Mouse (Mus musculus) gastrocnemius, adult 2 months (tissue): ENCODE results near the gene Prdx6b. TPM values are rescaled to one million over a fixed set of nuclear protein-coding genes. Genes with fewer than 3 reads are reported as not detected.
A peak's percentile ranks its signal among the peaks of the same experiment; 100 is the strongest.

Experiments used
- DNase-seq: peaks from one replicate; pipeline ENCODE4 v3.0.0; 2022
- H3K27ac ChIP-seq: fragments of 200-600 bp; 2 replicates; pipeline ENCODE4 v1.8.1; 2022; ENCODE audit warnings: mild to moderate bottlenecking
- H3K4me3 ChIP-seq: fragments of 200-600 bp; 2 replicates; pipeline ENCODE4 v1.8.1; 2022; ENCODE audit warnings: mild to moderate bottlenecking, moderate library complexity
- CTCF ChIP-seq: fragments of 200-600 bp; IDR thresholded peaks from 2 replicates; pipeline ENCODE4 v1.8.1; 2022; ENCODE audit warnings: antibody characterized with exemption, mild to moderate bottlenecking, moderate library complexity
- intact Hi-C: fragments of 180-260 bp; cut with DNase I; formaldehyde crosslinking; loops from one replicate; pipeline ENCODE4 v1.15.1; 2025
- long read RNA-seq, 2 experiments: library from polyadenylated mRNA; stranded (forward); transcript quantifications; one replicate each; pipeline ENCODE4 v2.0.0; 2021
- total RNA-seq, 2 experiments: library from RNA; stranded (reverse); gene quantifications; 2 replicates each; pipeline ENCODE4 v1.2.3; 2021

Gene Prdx6b
- not detected for total RNA-seq
- long read RNA-seq, experiment 1: 0 reads
- long read RNA-seq, experiment 2: 0 reads

DNA sequence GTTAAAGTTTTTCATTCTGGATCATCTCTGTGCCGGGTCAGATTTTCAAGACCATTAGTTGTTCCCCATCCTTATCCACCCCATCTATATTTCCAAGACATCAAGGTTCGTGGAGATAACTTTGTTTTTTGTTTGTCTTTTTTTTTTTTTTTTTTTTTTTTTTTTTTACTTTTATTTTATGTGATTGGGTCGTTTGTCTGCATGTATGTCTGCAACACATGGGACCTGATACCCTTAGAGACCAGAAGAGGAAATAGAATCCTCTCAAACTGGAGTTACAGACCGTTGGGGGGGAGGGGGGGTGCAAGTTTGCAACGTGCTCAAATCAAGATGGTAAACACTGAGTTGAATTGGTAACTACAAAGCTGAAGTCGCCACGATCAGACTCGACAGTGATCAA lies at the start of gene Prdx6b:
Prdx6b (plus strand) TSS at position 301 of the 400 bp plus-strand sequence.
- no peak for TF ChIP-seq CTCF
- DNase-seq: no peak
- no peak within 1 kb of the TSS for H3K4me3 ChIP-seq
- H3K27ac ChIP-seq: no peak within 1 kb of the TSS
- intact Hi-C loops: no loop called here

DNA sequence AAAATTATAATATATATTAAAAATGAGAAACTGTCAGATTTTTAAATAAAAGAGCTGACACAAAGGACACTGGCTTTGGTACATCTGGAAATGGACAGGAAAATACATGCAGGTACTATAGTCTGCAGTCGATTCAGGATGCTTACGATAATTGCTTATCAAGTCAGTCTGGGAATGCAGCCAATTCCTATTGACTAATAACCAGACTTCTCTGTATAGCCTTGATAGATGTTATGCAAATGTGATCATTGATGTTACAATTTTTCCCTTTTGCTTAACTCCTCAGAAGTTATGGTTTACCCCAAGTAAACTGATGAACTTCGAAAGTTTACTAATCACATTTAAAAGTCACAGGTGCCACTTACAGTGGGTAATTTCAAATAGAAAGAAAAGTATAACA lies 44.8 kb upstream of the Prdx6b start:
- intact Hi-C loops: no loop called here
- Histone ChIP-seq H3K27ac (no peak overlapping the region), H3K4me3 (no peak overlapping the region)
- TF ChIP-seq CTCF: no peak
- no peak for DNase-seq

DNA sequence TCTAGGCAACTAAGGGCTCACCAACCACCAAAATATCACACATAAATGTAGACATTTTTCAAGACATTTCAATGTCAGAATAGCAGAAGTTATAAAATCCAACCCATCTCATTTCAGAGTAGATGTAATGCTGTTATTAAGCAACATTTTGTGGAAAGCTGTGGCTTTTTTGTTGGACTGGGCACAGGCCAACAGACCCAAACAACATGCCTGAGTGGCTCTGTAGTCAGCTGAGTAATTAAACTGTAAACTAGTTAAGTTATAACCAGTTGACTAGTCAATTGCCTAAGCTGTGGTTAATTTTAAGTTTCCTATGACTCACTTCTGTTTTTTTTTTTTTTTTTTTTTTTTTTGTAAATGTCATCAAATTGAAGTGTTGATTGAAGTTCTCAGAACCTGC lies 44.4 kb upstream of the Prdx6b start:
- Histone ChIP-seq H3K27ac (no peak overlapping the region), H3K4me3 (no peak overlapping the region)
- intact Hi-C loops: no loop called here
- TF ChIP-seq CTCF: no peak
- DNase-seq: no peak

DNA sequence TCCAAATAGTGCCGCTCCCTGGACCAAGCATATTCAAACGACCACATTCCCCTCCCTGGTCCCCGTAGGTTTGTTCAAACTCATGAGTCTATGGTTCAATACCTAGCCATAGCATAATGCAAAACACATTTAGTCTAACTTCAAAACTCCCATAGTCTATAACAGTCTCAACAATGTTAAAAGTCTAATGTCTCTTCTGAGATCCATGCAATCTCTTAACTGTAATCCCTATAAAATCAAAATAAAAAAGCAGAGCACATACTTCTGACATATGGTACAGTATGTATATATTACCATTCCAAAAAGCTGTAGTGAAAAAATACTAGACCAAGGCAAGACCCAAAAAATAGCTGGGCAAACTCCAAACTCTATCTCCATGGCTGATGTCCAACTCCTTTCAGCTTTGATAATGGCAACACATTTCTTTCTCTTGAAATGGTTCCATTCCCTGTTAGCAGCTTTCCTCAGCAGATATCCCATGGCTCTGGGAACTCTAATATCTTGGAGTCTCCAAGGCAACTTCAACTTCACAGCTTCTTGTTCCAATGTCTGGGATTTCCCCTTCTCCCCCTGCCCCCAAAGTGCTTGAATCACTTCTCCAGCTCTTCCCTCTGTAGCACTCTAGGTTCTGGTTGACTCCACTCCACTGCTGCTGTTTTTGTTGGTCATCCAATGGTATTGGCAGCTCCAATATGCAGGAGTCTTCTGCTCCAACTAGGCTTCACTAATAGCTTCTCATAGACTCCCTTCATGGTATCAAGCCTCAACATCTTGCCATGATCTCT lies 32.2 kb upstream of the Prdx6b start:
- TF ChIP-seq CTCF: no peak
- no peak for DNase-seq
- Histone ChIP-seq H3K27ac (no peak overlapping the region), H3K4me3 (no peak overlapping the region)
- intact Hi-C loops: no loop called here

DNA sequence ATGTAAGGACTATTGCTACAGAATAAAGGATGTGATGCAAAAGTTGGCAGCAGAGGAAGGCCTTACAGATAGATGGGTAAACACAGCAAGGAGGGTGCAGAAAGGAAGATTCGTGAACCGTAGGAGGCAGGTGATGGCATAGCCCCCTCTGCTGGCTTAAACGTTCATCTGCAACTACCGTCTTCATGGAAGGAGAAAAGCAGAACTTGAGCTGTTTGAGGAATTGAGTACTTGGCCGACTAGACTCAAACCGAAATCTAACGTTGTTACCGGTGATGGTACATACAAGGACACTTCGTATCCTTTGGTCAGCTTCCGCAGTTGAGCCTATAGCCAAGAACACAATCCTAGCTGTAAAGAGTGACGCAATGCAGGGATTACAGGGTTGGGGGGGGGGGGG lies 25.4 kb upstream of the Prdx6b start:
- no peak overlapping the region for H3K27ac ChIP-seq
- intact Hi-C loops: loop anchor here (1.0 kb wide), 1 partner anchor 402 kb away; no protein-coding TSS in a partner anchor
- peak; percentile 35 for DNase-seq
- peak; percentile 85 for TF ChIP-seq CTCF
- H3K4me3 ChIP-seq: peak overlapping the region; percentile 43

DNA sequence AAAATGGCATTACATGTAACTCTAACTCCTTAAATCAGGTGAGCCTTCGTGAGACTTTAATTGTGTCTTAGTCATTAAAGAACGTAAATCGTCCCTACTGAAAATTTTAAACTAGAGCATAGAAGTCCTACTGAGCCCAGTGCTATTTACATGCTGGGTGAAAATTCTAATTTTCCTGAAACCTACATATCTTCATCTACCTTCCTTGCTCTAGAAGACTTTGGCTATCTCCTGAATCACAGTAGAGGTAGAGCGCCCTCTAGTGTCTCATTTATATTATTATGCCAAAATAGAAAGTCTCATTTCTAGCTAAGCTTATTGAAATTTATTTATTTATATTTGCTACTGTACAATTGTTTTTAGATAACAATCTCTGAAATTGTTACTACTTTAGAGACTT lies 24.2 kb upstream of the Prdx6b start:
- no peak overlapping the region for H3K27ac ChIP-seq
- H3K4me3 ChIP-seq: no peak overlapping the region
- TF ChIP-seq CTCF: peak; percentile 77
- intact Hi-C loops: no loop called here
- no peak for DNase-seq

DNA sequence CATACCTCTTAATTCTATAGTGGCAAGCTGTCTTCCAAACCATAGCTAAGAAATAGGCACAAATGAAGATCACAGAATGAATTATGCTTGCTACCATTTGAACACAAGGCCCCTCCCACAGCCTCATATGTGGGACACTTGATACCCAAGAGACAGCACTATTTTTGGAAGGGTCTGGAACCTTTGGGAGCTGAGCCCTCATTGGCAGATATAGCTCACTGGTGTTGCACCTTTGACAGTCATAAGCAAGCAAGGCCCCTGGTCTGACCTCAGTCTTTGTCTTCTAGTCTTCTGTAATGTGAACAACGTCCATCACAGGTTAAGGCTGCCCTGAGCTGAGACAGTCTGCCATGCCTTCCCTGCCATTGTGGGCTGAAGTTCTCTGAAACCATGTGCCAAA lies 20.8 kb upstream of the Prdx6b start:
- intact Hi-C loops: no loop called here
- TF ChIP-seq CTCF: no peak
- Histone ChIP-seq H3K27ac (peak overlapping the region; percentile 43; the same call in 1 of the 2 replicates), H3K4me3 (no peak overlapping the region)
- peak; percentile 30 for DNase-seq

DNA sequence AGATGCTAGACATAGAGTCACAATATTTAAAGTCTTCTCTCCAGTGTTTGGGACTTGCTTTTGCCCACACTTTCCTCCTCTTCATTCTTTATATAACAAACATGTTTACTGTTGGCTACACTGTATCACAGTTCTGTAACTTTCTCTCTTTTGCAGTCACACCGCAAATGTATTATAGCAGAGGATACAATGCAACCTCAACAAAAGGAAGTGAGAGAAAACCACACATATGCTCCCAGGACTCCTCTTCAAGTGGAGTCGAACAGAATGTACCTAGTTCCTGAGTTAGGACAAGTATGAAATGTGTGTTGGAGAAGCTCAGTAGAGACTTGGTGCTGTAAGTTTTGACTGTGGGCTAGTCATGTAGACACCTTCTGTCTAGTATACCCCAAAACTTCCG lies 19.2 kb upstream of the Prdx6b start:
- intact Hi-C loops: no loop called here
- TF ChIP-seq CTCF: no peak
- Histone ChIP-seq H3K27ac (no peak overlapping the region), H3K4me3 (no peak overlapping the region)
- DNase-seq: no peak

DNA sequence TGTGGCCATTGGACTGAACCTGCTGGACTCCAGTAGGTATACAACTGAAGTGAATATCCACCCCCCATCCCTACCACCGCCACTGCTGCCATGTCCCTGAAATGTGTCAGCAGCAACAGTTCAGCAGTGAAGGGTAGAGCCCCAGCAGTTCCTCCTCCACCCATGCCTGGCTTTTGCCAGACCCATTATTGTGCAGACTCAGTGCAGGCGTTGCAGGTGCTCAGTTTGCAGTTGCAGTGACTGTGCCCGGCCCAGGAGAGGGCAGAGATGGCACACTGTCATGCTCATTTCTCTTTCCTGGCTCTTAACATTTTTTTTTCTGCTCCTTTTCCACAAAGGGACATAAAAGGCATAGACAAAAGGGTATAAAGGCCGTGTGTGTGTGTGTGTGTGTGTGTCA lies 18.5 kb upstream of the Prdx6b start:
- Histone ChIP-seq H3K27ac (no peak overlapping the region), H3K4me3 (no peak overlapping the region)
- TF ChIP-seq CTCF: no peak
- intact Hi-C loops: no loop called here
- no peak for DNase-seq

DNA sequence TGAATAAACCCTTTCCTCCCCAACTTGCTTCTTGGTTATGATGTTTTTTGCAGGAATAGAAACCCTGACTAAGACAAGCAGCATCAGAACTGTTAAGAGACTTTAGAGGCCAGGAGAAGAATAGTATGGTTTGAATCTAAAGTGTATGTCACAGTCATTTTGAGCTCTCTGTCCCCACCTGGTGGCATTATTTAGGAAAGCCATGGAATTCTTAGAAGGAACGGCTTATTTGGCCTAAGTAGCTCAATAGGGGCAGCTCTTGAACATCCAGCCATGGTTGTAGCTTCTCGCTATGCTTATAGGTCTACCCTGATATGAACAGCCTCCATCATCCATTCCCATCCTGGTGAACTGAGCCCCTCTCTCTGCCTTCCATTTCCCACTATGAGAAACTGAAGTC lies 17.1 kb upstream of the Prdx6b start:
- intact Hi-C loops: no loop called here
- Histone ChIP-seq H3K27ac (no peak overlapping the region), H3K4me3 (no peak overlapping the region)
- TF ChIP-seq CTCF: peak; percentile 59
- DNase-seq: no peak

DNA sequence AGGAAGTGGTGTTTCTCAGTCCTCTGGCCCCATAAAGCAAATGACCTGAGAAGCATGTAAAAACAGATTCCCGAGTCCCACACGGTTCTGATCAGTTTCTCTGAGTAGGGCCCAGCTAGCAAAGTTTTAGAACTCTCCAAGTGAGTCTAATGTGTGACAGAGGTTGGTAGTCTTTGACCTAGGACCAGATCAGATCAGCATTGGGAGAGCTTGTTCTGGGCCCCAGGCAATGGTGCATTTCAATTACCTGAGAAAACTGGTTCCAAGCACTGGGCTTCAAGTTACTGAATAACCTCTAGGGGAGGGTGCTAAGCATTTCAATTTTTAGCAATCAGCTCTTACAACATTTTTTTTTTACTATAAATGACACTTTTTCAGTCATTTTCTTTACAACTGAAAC lies 10.1 kb upstream of the Prdx6b start:
- intact Hi-C loops: no loop called here
- TF ChIP-seq CTCF: no peak
- no peak for DNase-seq
- no peak overlapping the region for H3K27ac ChIP-seq
- H3K4me3 ChIP-seq: no peak overlapping the region

DNA sequence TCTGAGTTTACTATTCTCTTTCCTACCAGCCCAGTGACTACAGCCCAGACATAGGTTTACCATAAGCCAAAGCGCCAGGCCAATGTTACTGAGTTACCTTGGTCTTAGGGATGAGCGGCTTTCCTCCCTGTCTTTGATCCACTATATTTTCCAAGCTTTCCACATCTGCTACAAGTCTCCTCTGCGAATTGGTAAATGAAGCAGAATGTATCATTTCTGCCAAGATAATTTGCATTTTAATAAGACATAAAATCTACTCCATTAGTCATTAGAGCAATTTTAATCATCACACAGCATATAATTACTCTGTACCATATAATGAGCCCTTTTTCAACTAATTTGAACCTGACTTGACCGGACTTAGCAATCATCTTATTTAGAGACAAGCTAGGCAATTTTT lies 5.9 kb upstream of the Prdx6b start:
- TF ChIP-seq CTCF: no peak
- DNase-seq: no peak
- intact Hi-C loops: no loop called here

DNA sequence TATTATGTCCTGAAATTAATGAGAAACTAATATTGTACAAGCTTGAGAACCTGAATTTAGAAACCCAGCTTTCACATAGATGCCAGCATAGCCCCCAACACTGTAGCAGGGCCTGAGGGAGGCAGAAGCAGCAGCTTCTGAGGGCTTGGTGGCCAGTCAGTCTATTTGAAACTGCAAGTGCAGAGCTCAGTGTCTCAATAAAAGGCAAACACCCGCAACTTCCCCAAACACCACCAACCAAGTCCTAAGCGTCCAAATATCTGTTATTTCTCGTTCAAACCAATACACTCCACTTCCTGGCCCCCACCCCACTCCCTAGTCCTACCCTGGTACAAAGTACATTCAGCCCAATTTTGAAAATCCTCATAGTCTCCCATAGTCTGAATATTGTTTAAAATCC lies 6.1 kb downstream of the Prdx6b start:
- intact Hi-C loops: no loop called here
- DNase-seq: no peak
- Histone ChIP-seq H3K4me3 (no peak overlapping the region), H3K27ac (no peak overlapping the region)
- TF ChIP-seq CTCF: no peak

More for the DNA sequence above, 5.9 kb upstream of the Prdx6b start:
- Histone ChIP-seq H3K4me3 (no peak overlapping the region), H3K27ac (no peak overlapping the region)

DNA sequence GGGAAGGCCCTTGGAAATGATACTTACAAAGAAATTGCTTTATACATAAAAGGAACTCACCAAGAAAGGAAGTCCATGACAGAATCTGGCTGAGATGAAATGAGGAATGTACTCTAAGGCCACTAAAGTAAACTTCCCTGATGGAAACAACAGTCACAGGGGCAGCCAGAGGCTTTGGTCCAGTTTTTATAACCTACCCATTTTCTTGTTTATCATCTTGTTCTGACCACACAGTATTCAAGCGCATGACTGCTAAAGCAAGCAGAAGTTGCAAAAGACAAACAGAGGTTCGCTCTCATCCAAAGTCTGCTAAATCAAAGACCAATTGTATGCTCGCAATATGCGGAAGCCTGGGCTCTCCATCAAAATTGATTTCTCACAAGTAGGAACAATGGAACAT lies 8.5 kb downstream of the Prdx6b start:
- DNase-seq: no peak
- Histone ChIP-seq H3K27ac (no peak overlapping the region), H3K4me3 (no peak overlapping the region)
- intact Hi-C loops: no loop called here
- no peak for TF ChIP-seq CTCF
